Mouse (Mus musculus): ENCODE measurements around the gene Muc3.

DNA sequence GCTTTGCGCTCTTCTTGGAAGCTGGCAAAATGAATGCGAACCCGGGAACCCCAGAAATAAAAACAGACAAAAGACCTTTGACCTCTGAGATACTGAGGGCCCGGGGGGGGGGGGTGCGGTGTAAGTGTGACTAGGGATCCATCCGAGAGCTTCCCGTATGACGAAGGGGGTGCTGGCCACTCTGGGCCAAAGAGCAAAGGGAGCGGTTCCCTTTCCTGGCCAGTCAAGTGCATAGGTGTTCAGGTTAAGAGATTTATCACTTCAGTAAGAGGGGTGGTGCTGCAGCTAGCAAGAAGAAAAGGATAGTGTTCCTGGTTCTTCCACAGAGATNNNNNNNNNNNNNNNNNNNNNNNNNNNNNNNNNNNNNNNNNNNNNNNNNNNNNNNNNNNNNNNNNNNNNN, 16.9 kb upstream of the Muc3 start:
- TF ChIP-seq POLR2A (IDR thresholded peaks at IDR 0.05; ENCODE audit: borderline replicate concordance, low read depth, low read length): no peak
- TF ChIP-seq CTCF (IDR thresholded peaks at IDR 0.05; ENCODE audit: low read depth, low read length): no peak

Data from bone marrow macrophage, adult 2 months (primary cell).